Mouse (Mus musculus) frontal cortex, adult 2 months (tissue): ENCODE data around the gene Srprb. TPM values are rescaled to one million over a fixed set of nuclear protein-coding genes. Genes with fewer than 3 reads are reported as not detected.

Source experiments
- DNase-seq, 2 experiments: peaks; one replicate each; pipeline ENCODE4 v3.0.0; 2022; ENCODE audit warnings: low spot score in 1 of 2; ENCODE audit errors: extremely low spot score in 1 of 2
- polyA plus RNA-seq: library from polyadenylated mRNA; depleted of rRNA; stranded (reverse); fragments of >200 nt; gene quantifications from 2 replicates; pipeline ENCODE4 v1.2.3, GENCODE M21; 2012; rRNA removed

The Srprb gene
- polyA plus RNA-seq, 1 experiment, result 35.9 TPM

GRCm38 (mm10) chr9:103147103-103147502 is 54.8 kb downstream of the Srprb start:
- DNase-seq, result no peak

- DNase-seq, result peak; percentile 33 to 59
Observed at GRCm38 (mm10) chr9:103146703-103147102, 55.2 kb downstream of the Srprb start.

- no peak for DNase-seq
Observed at GRCm38 (mm10) chr9:103146257-103146656, 55.7 kb downstream of the Srprb start.

GRCm38 (mm10) chr9:103145351-103145750 is 56.6 kb downstream of the Srprb start:
- DNase-seq, result no peak

GRCm38 (mm10) chr9:103143881-103144280 is 58.1 kb downstream of the Srprb start:
- DNase-seq, result no peak

GRCm38 (mm10) chr9:103141266-103141665 is 60.7 kb downstream of the Srprb start:
- no peak for DNase-seq

GRCm38 (mm10) chr9:103140384-103140783 is 61.6 kb downstream of the Srprb start:
- no peak for DNase-seq

GRCm38 (mm10) chr9:103139481-103139880 is 62.5 kb downstream of the Srprb start:
- no peak for DNase-seq

Other genes with a start within 250 kb of the Srprb start
- 0.52 and 0.76 TPM in 2 replicates for gene Slco2a1, start 213.4 kb downstream of the Srprb start, polyA plus RNA-seq
- 269 and 289 TPM in 2 replicates for gene Rab6b, start 90.3 kb downstream of the Srprb start, polyA plus RNA-seq
- not detected in 2 replicates for gene Gm20425, start 28.2 kb upstream of the Srprb start, polyA plus RNA-seq
- gene Trf, start 28.3 kb upstream of the Srprb start, polyA plus RNA-seq, result 154 and 202 TPM in 2 replicates
- gene 1300017J02Rik, start 102.9 kb upstream of the Srprb start, polyA plus RNA-seq, result 0.78 and 1.00 TPM in 2 replicates
- gene Topbp1, start 103.1 kb upstream of the Srprb start, polyA plus RNA-seq, result 12.6 and 13.9 TPM in 2 replicates
- 53.9 TPM in 2 replicates for gene Cdv3, start 163.7 kb upstream of the Srprb start, polyA plus RNA-seq